Mouse (Mus musculus): ENCODE measurements around the gene Nedd9. TPM values are rescaled to one million over a fixed set of nuclear protein-coding genes. Genes with fewer than 3 reads are reported as not detected.

Gene Nedd9
- polyA plus RNA-seq, 1 experiment from 2014 or later: 19.0 TPM

DNA sequence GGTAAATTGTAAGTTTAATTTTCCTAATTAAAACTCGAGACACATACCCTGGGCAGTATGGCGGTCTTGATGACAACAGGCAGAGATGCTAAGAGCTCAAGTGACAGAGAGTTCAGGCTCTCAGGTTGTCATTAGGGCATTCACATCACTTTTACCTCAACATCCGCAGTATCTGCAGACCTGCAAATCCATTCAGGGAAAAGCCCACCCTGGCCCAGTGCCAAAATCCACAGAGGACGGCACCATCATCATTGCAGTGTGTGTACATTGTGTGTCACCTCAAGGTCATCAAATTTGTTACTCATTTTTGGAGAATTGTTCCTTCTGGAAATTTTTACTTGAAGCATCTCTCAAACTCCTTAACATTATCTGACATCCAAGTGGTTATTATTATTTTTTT is 102.3 kb downstream of the Nedd9 start:
- 68% methylated on average over 4 of the region's 4 CpGs for WGBS
- no peaks in the 10 kb centered on the region for H3K27me3 ChIP-seq (replicated peaks)
- no peaks in the 10 kb centered on the region for H3K9me3 ChIP-seq (replicated peaks)
- no peak overlapping the region for H3K27ac ChIP-seq (ENCODE audit: poor library complexity, severe bottlenecking)
- no peaks in the 10 kb centered on the region for H3K36me3 ChIP-seq
- ATAC-seq (ENCODE audit: insufficient number of reproducible peaks, low FRiP score): no peak
- H3K4me2 ChIP-seq: no peak overlapping the region
- H3K4me1 ChIP-seq (replicated peaks): peaks cover 5% of the 10 kb centered on the region
- no peak overlapping the region for H3K9ac ChIP-seq
- no peak overlapping the region for H3K4me3 ChIP-seq

DNA sequence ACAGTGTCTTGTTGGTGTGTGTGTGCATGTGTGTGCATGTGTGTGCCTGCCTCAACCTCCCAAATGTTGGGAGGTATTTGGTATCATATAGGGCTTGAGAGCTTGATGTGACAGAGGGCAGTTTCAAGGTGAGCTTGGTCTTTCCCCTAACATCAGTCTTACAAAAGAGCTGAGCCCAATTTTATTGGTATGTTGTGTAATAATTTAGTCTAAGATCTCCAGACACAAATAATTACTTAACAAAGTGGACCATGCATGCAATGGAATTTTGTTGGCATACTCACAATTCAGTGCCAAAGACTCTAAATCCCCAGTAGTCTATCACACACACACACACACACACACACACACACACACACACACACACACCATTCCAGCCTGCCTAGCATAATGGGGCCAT is 104.5 kb downstream of the Nedd9 start:
- no peak overlapping the region for H3K4me3 ChIP-seq
- no peaks in the 10 kb centered on the region for H3K9me3 ChIP-seq (replicated peaks)
- H3K27ac ChIP-seq (ENCODE audit: poor library complexity, severe bottlenecking): no peak overlapping the region
- H3K36me3 ChIP-seq: no peaks in the 10 kb centered on the region
- H3K9ac ChIP-seq: no peak overlapping the region
- H3K27me3 ChIP-seq (replicated peaks): no peaks in the 10 kb centered on the region
- H3K4me2 ChIP-seq: no peak overlapping the region
- peaks cover 5% of the 10 kb centered on the region for H3K4me1 ChIP-seq (replicated peaks)
- ATAC-seq (ENCODE audit: insufficient number of reproducible peaks, low FRiP score): no peak

DNA sequence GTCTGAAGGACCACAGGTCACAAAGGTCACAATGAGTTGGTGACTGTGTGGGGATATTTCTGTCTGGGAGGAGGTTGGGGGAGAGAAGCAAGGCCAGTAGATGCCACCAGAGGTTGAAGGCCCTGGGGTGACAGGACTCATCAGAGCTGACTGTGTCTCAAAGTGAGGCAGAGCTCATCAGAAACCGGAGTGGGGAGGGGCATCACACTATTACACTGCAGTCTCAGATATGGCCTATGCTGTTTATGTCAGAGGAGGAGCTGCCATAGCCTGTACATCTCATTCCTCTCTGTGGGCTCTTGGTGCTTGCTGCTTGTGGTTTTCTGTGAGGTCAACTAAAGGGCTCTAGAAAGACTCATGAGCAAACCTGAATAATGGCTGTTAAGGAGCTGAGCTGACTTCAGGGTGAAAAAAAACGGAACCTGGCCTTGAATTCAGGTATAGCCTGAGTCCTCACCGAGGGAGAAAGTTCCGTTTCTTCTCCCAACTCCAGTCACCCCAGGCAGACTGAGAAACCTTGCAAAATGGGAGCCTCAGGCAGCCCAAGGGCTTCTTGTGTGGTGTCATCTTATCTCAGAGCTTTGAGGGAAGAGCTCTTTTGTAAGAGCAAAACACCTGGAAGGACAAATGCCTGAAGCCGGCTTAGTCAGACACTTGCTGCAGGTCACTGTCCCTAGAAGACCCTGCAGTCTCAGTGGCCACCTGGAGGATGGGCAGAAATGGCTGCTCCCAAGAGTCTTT is 105.2 kb downstream of the Nedd9 start:
- Histone ChIP-seq H3K9me3 (replicated peaks) (no peaks in the 10 kb centered on the region), H3K27ac (ENCODE audit: poor library complexity, severe bottlenecking) (no peak overlapping the region), H3K4me1 (replicated peaks) (peaks cover 5% of the 10 kb centered on the region), H3K4me3 (no peak overlapping the region), H3K27me3 (replicated peaks) (no peaks in the 10 kb centered on the region), H3K4me2 (no peak overlapping the region), H3K36me3 (no peaks in the 10 kb centered on the region), H3K9ac (no peak overlapping the region)
- ATAC-seq (ENCODE audit: insufficient number of reproducible peaks, low FRiP score): no peak
- 72% methylated on average over 5 of the region's 5 CpGs for WGBS

DNA sequence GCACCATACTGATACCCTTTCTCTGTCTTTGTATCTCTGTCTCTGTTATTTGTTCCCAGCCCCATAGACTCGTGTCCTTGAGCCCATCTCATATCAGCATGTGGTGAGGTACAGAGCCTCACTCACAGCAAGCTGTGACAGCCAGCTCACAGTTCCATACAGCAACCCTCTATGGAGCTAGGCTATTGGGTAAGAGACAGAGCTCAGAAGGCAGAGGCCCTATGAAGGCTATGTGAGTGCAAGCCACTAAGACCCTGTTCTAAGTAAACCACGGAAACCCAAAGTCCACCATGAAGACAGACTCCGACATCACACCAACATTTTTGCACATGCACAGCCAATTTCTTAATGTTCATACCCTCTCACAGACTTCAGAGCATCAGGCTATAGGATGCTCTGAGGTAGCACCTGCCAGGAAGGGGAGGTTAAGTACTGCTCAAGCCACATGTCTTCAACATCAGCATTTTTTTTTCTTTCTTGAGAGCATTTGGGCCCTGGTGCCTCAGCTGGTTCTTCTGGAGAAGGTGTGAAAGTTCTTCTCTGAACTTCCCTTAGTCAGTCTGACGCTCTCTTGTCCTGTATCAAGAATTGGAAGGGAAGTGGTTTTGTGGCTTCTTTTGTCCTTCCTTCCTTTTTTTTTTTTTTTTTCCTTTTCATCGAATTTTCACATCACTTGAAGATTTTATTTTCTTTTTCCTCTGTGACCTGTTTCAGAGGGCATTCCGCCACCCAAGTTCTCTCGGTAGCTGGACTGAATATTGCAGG is 105.9 kb downstream of the Nedd9 start:
- no peak overlapping the region for H3K4me2 ChIP-seq
- H3K27ac ChIP-seq (ENCODE audit: poor library complexity, severe bottlenecking): no peak overlapping the region
- no peak for ATAC-seq (ENCODE audit: insufficient number of reproducible peaks, low FRiP score)
- no peak overlapping the region for H3K4me3 ChIP-seq
- no peaks in the 10 kb centered on the region for H3K4me1 ChIP-seq (replicated peaks)
- no peak overlapping the region for H3K9ac ChIP-seq
- WGBS: 71% methylated on average over 7 of the region's 7 CpGs
- no peaks in the 10 kb centered on the region for H3K9me3 ChIP-seq (replicated peaks)
- H3K27me3 ChIP-seq (replicated peaks): no peaks in the 10 kb centered on the region
- H3K36me3 ChIP-seq: no peaks in the 10 kb centered on the region

DNA sequence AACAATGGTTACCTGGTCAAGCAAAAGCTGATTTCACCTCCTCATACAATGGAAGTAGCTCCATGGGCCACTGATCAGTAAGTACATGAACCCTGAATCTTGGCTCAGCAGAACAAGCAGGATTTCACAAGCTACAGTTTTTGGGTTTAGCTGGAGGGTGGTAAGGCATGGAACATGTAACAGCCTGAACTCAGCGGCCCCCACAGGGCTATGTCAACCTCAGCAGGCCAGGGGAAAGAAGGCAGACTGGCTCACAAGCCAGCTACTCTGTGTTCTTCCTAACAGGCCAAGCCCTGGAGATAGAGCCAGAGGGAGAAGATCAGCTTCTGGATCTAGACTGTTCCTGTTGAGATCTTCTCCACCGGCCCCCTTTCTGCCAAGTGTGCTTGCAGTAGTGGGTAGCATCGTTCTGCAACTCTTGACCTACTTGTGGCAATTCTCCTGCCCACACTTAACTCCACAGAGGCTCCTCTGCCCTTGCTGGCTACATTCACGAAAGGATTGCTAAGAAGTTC is 107.2 kb downstream of the Nedd9 start:
- Histone ChIP-seq H3K27ac (ENCODE audit: poor library complexity, severe bottlenecking) (no peak overlapping the region), H3K9ac (no peak overlapping the region), H3K9me3 (replicated peaks) (no peaks in the 10 kb centered on the region), H3K4me1 (replicated peaks) (no peaks in the 10 kb centered on the region), H3K36me3 (no peaks in the 10 kb centered on the region), H3K4me2 (no peak overlapping the region), H3K4me3 (no peak overlapping the region), H3K27me3 (replicated peaks) (no peaks in the 10 kb centered on the region)
- ATAC-seq (ENCODE audit: insufficient number of reproducible peaks, low FRiP score): no peak
- WGBS: 80% methylated on average over 4 of the region's 4 CpGs

DNA sequence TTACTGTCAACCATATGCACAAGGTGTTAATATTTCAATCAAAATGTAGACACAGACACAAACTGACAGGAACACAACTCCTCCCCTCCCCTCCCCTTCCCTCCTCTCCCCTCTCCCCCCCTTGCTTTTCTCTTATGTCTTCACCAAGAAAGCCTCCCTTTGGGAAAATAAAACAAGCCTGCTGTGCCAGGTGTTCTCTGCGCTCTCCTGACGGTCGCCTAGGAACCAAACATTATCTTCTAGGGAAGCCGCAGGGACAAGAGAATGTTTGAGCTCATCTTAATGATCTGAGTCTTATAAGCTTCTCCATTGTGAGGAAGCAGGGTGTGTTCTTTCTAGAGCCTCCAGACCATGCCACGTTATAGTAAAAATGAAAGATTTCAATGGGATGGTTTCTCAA is 108.7 kb downstream of the Nedd9 start:
- Histone ChIP-seq H3K27ac (ENCODE audit: poor library complexity, severe bottlenecking) (no peak overlapping the region), H3K9me3 (replicated peaks) (no peaks in the 10 kb centered on the region), H3K27me3 (replicated peaks) (no peaks in the 10 kb centered on the region), H3K4me2 (no peak overlapping the region), H3K4me3 (no peak overlapping the region), H3K36me3 (no peaks in the 10 kb centered on the region), H3K9ac (no peak overlapping the region), H3K4me1 (replicated peaks) (no peaks in the 10 kb centered on the region)
- ATAC-seq (ENCODE audit: insufficient number of reproducible peaks, low FRiP score): no peak
- WGBS: 70% methylated on average over 5 of the region's 5 CpGs

DNA sequence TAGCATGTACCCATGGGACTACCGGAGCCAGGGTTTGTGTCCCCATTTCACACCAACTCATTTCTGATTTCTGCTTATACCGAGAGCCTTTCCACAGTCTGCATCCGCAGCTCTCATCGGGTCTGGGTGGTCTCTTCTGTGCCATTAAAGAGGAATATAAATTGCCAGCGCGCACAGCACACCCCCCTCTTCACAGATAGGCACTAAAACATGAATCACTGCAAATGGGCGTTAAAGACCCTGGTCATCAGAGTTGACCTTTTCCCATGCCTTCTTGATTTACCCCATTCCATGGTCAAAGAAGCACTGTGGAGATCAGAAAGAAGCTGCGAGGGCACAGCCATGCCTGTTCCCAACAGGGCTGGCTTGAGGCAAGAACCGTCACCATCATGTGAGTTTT is 109.3 kb downstream of the Nedd9 start:
- no peak overlapping the region for H3K9ac ChIP-seq
- WGBS: 83% methylated on average over 9 of the region's 9 CpGs
- no peaks in the 10 kb centered on the region for H3K9me3 ChIP-seq (replicated peaks)
- no peak overlapping the region for H3K4me3 ChIP-seq
- H3K36me3 ChIP-seq: no peaks in the 10 kb centered on the region
- no peak overlapping the region for H3K27ac ChIP-seq (ENCODE audit: poor library complexity, severe bottlenecking)
- peaks cover 3% of the 10 kb centered on the region; the same call in 1 of the 2 replicates for H3K4me1 ChIP-seq (replicated peaks)
- ATAC-seq (ENCODE audit: insufficient number of reproducible peaks, low FRiP score): no peak
- H3K27me3 ChIP-seq (replicated peaks): no peaks in the 10 kb centered on the region
- no peak overlapping the region for H3K4me2 ChIP-seq

DNA sequence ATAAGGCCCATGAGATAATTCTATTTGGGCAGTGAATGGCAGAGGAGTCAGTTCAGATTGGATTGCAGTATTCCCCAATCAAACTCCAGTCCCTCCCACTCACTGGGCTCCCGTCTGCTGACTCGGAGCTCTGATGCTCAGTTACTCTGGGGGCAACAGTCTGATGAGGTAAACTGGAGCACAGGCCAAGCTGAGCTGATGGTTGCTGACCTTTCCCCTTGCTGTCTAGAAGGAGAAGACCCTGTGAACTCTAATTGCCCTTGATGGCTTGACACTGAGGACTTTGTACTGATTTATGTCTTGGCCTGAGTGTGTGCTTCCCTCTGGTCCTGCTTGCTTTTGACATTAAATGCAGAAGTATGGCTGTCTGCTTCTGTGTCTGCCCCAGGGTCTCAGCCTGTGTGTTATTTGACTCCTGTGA is 110.1 kb downstream of the Nedd9 start:
- H3K36me3 ChIP-seq: no peaks in the 10 kb centered on the region
- H3K27ac ChIP-seq (ENCODE audit: poor library complexity, severe bottlenecking): no peak overlapping the region
- WGBS: 53% methylated on average over 2 of the region's 2 CpGs
- H3K9ac ChIP-seq: no peak overlapping the region
- peaks cover 3% of the 10 kb centered on the region; the same call in 1 of the 2 replicates for H3K4me1 ChIP-seq (replicated peaks)
- ATAC-seq (ENCODE audit: insufficient number of reproducible peaks, low FRiP score): no peak
- no peaks in the 10 kb centered on the region for H3K9me3 ChIP-seq (replicated peaks)
- H3K4me2 ChIP-seq: no peak overlapping the region
- H3K4me3 ChIP-seq: no peak overlapping the region
- H3K27me3 ChIP-seq (replicated peaks): no peaks in the 10 kb centered on the region

DNA sequence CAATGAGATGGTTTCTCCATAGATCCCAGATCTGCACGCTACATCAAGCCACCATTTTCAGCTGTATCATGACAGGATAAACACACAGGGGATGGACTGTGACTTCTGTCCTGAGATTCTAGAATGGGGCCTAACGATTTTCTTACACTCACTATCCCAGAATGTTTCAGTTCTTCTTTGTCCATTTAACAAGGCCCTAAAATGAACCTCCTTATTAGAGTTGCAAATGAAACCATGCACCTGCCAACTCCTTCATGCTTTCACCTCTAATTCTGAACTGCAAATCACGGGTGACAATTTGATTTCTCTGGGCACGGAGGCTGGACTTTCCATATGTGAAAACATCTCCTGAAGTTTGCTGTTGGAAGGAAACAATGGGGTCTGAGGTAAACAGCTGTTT is 111.1 kb downstream of the Nedd9 start:
- no peaks in the 10 kb centered on the region for H3K36me3 ChIP-seq
- H3K9me3 ChIP-seq (replicated peaks): no peaks in the 10 kb centered on the region
- WGBS: 69% methylated on average over 4 of the region's 4 CpGs
- no peak for ATAC-seq (ENCODE audit: insufficient number of reproducible peaks, low FRiP score)
- H3K4me3 ChIP-seq: no peak overlapping the region
- no peak overlapping the region for H3K27ac ChIP-seq (ENCODE audit: poor library complexity, severe bottlenecking)
- H3K9ac ChIP-seq: no peak overlapping the region
- no peak overlapping the region for H3K4me2 ChIP-seq
- H3K27me3 ChIP-seq (replicated peaks): no peaks in the 10 kb centered on the region
- peaks cover 5% of the 10 kb centered on the region; the same call in 1 of the 2 replicates for H3K4me1 ChIP-seq (replicated peaks)

DNA sequence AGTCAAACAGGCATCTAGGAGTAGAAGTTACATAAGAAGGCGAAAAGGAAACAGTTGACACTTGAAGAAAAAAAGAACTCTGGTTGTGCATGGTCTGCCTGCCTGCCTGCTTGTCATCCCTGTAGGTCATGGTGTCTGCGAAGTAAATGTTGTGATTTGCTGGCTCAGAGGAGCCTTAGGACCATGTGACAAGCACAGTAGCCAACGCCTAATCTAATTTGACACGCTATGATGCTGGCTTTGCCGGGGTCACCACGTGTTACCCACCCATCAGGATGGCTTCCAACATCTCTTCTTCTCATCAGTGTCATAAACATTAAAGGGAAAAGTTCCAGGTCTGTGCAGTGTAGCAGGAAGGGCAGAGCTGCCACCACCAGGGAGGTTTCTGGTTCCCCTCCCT is 111.5 kb downstream of the Nedd9 start:
- no peak overlapping the region for H3K4me3 ChIP-seq
- H3K27me3 ChIP-seq (replicated peaks): no peaks in the 10 kb centered on the region
- H3K4me1 ChIP-seq (replicated peaks): peaks cover 7% of the 10 kb centered on the region; the same call in 1 of the 2 replicates
- 77% methylated on average over 6 of the region's 6 CpGs for WGBS
- H3K9ac ChIP-seq: no peak overlapping the region
- no peak overlapping the region for H3K4me2 ChIP-seq
- H3K36me3 ChIP-seq: no peaks in the 10 kb centered on the region
- no peak overlapping the region for H3K27ac ChIP-seq (ENCODE audit: poor library complexity, severe bottlenecking)
- ATAC-seq (ENCODE audit: insufficient number of reproducible peaks, low FRiP score): no peak
- no peaks in the 10 kb centered on the region for H3K9me3 ChIP-seq (replicated peaks)

DNA sequence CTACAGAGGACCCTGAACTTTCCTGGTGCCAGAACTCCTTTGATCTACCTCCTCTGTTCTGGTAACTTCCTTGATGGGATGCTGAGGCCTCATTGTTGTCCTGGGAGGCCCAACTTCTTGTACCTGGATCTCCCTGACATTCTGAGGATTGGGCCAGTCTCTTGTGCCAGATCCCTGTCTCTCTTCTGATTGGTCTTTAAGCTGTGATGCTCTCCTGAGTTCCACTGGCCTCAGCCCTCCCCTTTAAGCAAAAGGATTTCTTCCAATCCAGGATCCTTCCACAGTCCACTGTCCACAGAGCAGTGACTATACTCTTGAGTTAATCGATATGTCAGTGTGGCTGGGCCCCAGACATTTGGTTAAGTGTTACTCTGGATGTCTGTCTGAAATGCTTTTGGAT is 112.3 kb downstream of the Nedd9 start:
- no peak overlapping the region for H3K27ac ChIP-seq (ENCODE audit: poor library complexity, severe bottlenecking)
- no peak overlapping the region for H3K9ac ChIP-seq
- H3K27me3 ChIP-seq (replicated peaks): no peaks in the 10 kb centered on the region
- no peak overlapping the region for H3K4me2 ChIP-seq
- peaks cover 7% of the 10 kb centered on the region; the same call in 1 of the 2 replicates for H3K4me1 ChIP-seq (replicated peaks)
- WGBS: 76% methylated on average over 1 of the region's 1 CpGs
- no peaks in the 10 kb centered on the region for H3K36me3 ChIP-seq
- no peaks in the 10 kb centered on the region for H3K9me3 ChIP-seq (replicated peaks)
- ATAC-seq (ENCODE audit: insufficient number of reproducible peaks, low FRiP score): no peak
- no peak overlapping the region for H3K4me3 ChIP-seq

All from heart, embryonic 12.5 days (tissue).